Mouse (Mus musculus): ENCODE data around the gene Pde6g. TPM values are rescaled to one million over a fixed set of nuclear protein-coding genes. Genes with fewer than 3 reads are reported as not detected.
"Not testable (repeated sequence)": the region's sequence is repeated elsewhere in the genome, so short reads cannot be mapped to it uniquely, and the experiment has no call there.

Gene Pde6g
- polyA plus RNA-seq, 1 experiment from 2014 or later, result 0.23 TPM

- not testable (repeated sequence) for H3K9me3 ChIP-seq (ENCODE audit: control insufficient read depth, low read length); H3K27me3 ChIP-seq (ENCODE audit: control insufficient read depth, insufficient read depth, low read length); H3K4me2 ChIP-seq (ENCODE audit: low read length); H3K4me3 ChIP-seq (ENCODE audit: control insufficient read depth in 1 of 2, insufficient read depth in 1 of 2, low read depth in 1 of 2, low read length in 2 of 2); H3K27ac ChIP-seq (replicated peaks in 1 of 2; ENCODE audit: control insufficient read depth in 1 of 2, insufficient read depth in 1 of 2, low read depth in 2 of 2, low read length in 2 of 2); ATAC-seq (ENCODE audit: insufficient number of reproducible peaks, insufficient read depth, low FRiP score, low read depth); H3K4me1 ChIP-seq (ENCODE audit: control insufficient read depth in 2 of 2, insufficient read depth in 2 of 2, low read length in 2 of 2); H3K9ac ChIP-seq (ENCODE audit: low read length)
- WGBS, result 95% methylated on average over 7 of the region's 10 CpGs
- H3K36me3 ChIP-seq (ENCODE audit: control insufficient read depth, insufficient read depth, low read length), result peaks cover 96% of the 10 kb centered on the region
Measured at GRCm38 (mm10) chr11:120413621-120414020, 39.7 kb downstream of the Pde6g start.

- no peak for ATAC-seq (ENCODE audit: insufficient number of reproducible peaks, insufficient read depth, low FRiP score, low read depth)
- Histone ChIP-seq H3K27ac (replicated peaks in 1 of 2; ENCODE audit: control insufficient read depth in 1 of 2, insufficient read depth in 1 of 2, low read depth in 2 of 2, low read length in 2 of 2) (no peak overlapping the region), H3K4me2 (ENCODE audit: low read length) (no peak overlapping the region), H3K9ac (ENCODE audit: low read length) (no peak overlapping the region), H3K4me1 (ENCODE audit: control insufficient read depth in 2 of 2, insufficient read depth in 2 of 2, low read length in 2 of 2) (no peaks in the 10 kb centered on the region), H3K27me3 (ENCODE audit: control insufficient read depth, insufficient read depth, low read length) (no peaks in the 10 kb centered on the region), H3K36me3 (ENCODE audit: control insufficient read depth, insufficient read depth, low read length) (peaks cover 100% of the 10 kb centered on the region), H3K4me3 (ENCODE audit: control insufficient read depth in 1 of 2, insufficient read depth in 1 of 2, low read depth in 1 of 2, low read length in 2 of 2) (no peak overlapping the region), H3K9me3 (ENCODE audit: control insufficient read depth, low read length) (no peaks in the 10 kb centered on the region)
- WGBS, result 88% methylated on average over 1 of the region's 1 CpGs
Measured at GRCm38 (mm10) chr11:120406445-120406844, 46.9 kb downstream of the Pde6g start.

GRCm38 (mm10) chr11:120405867-120406266, 47.4 kb downstream of the Pde6g start:
- WGBS, result 84% methylated on average over 3 of the region's 3 CpGs
- Histone ChIP-seq H3K9ac (ENCODE audit: low read length) (no peak overlapping the region), H3K4me3 (ENCODE audit: control insufficient read depth in 1 of 2, insufficient read depth in 1 of 2, low read depth in 1 of 2, low read length in 2 of 2) (no peak overlapping the region), H3K9me3 (ENCODE audit: control insufficient read depth, low read length) (no peaks in the 10 kb centered on the region), H3K4me1 (ENCODE audit: control insufficient read depth in 2 of 2, insufficient read depth in 2 of 2, low read length in 2 of 2) (no peaks in the 10 kb centered on the region), H3K27ac (replicated peaks in 1 of 2; ENCODE audit: control insufficient read depth in 1 of 2, insufficient read depth in 1 of 2, low read depth in 2 of 2, low read length in 2 of 2) (no peak overlapping the region), H3K27me3 (ENCODE audit: control insufficient read depth, insufficient read depth, low read length) (no peaks in the 10 kb centered on the region), H3K36me3 (ENCODE audit: control insufficient read depth, insufficient read depth, low read length) (peaks cover 100% of the 10 kb centered on the region), H3K4me2 (ENCODE audit: low read length) (no peak overlapping the region)
- no peak for ATAC-seq (ENCODE audit: insufficient number of reproducible peaks, insufficient read depth, low FRiP score, low read depth)

GRCm38 (mm10) chr11:120404814-120405213, 48.5 kb downstream of the Pde6g start:
- Histone ChIP-seq H3K9ac (ENCODE audit: low read length) (no peak overlapping the region), H3K4me3 (ENCODE audit: control insufficient read depth in 1 of 2, insufficient read depth in 1 of 2, low read depth in 1 of 2, low read length in 2 of 2) (no peak overlapping the region), H3K4me1 (ENCODE audit: control insufficient read depth in 2 of 2, insufficient read depth in 2 of 2, low read length in 2 of 2) (no peaks in the 10 kb centered on the region), H3K27me3 (ENCODE audit: control insufficient read depth, insufficient read depth, low read length) (no peaks in the 10 kb centered on the region), H3K4me2 (ENCODE audit: low read length) (no peak overlapping the region), H3K27ac (replicated peaks in 1 of 2; ENCODE audit: control insufficient read depth in 1 of 2, insufficient read depth in 1 of 2, low read depth in 2 of 2, low read length in 2 of 2) (no peak overlapping the region), H3K36me3 (ENCODE audit: control insufficient read depth, insufficient read depth, low read length) (peaks cover 100% of the 10 kb centered on the region), H3K9me3 (ENCODE audit: control insufficient read depth, low read length) (no peaks in the 10 kb centered on the region)
- WGBS, result 89% methylated on average over 1 of the region's 1 CpGs
- ATAC-seq (ENCODE audit: insufficient number of reproducible peaks, insufficient read depth, low FRiP score, low read depth), result no peak

- Histone ChIP-seq H3K4me1 (ENCODE audit: control insufficient read depth in 2 of 2, insufficient read depth in 2 of 2, low read length in 2 of 2) (no peaks in the 10 kb centered on the region), H3K4me2 (ENCODE audit: low read length) (no peak overlapping the region), H3K9ac (ENCODE audit: low read length) (no peak overlapping the region), H3K4me3 (ENCODE audit: control insufficient read depth in 1 of 2, insufficient read depth in 1 of 2, low read depth in 1 of 2, low read length in 2 of 2) (no peak overlapping the region), H3K27ac (replicated peaks in 1 of 2; ENCODE audit: control insufficient read depth in 1 of 2, insufficient read depth in 1 of 2, low read depth in 2 of 2, low read length in 2 of 2) (no peak overlapping the region), H3K36me3 (ENCODE audit: control insufficient read depth, insufficient read depth, low read length) (peaks cover 88% of the 10 kb centered on the region), H3K27me3 (ENCODE audit: control insufficient read depth, insufficient read depth, low read length) (no peaks in the 10 kb centered on the region), H3K9me3 (ENCODE audit: control insufficient read depth, low read length) (no peaks in the 10 kb centered on the region)
- no peak for ATAC-seq (ENCODE audit: insufficient number of reproducible peaks, insufficient read depth, low FRiP score, low read depth)
- WGBS, result 86% methylated on average over 2 of the region's 2 CpGs
Measured at GRCm38 (mm10) chr11:120399319-120399718, 54.0 kb downstream of the Pde6g start.

Other genes starting within 250 kb of the Pde6g start
- gene Bahcc1, start 220.6 kb downstream of the Pde6g start, polyA plus RNA-seq (2014; fragmentation: Nextera tagmentation; extraction: Ambion mirVana), result 8.8 and 9.1 TPM in 2 replicates
- 979 and 1,136 TPM in 2 replicates for gene Actg1, start 105.0 kb downstream of the Pde6g start, polyA plus RNA-seq (2014; fragmentation: Nextera tagmentation; extraction: Ambion mirVana)
- gene Fscn2, start 92.0 kb downstream of the Pde6g start, polyA plus RNA-seq (2014; fragmentation: Nextera tagmentation; extraction: Ambion mirVana), result 0.62 and 1.1 TPM in 2 replicates
- gene Faap100, start 74.7 kb downstream of the Pde6g start, polyA plus RNA-seq (2014; fragmentation: Nextera tagmentation; extraction: Ambion mirVana), result 30.6 and 32.8 TPM in 2 replicates
- 35.6 and 37.2 TPM in 2 replicates for gene Nploc4, start 15.8 kb downstream of the Pde6g start, polyA plus RNA-seq (2014; fragmentation: Nextera tagmentation; extraction: Ambion mirVana)
- gene Tspan10, start 10.9 kb downstream of the Pde6g start, polyA plus RNA-seq (2014; fragmentation: Nextera tagmentation; extraction: Ambion mirVana), result not detected in 2 replicates
- gene Oxld1, start 4.6 kb upstream of the Pde6g start, polyA plus RNA-seq (2014; fragmentation: Nextera tagmentation; extraction: Ambion mirVana), result 24.9 and 26.0 TPM in 2 replicates
- 19.5 and 20.2 TPM in 2 replicates for gene Ccdc137, start 4.6 kb upstream of the Pde6g start, polyA plus RNA-seq (2014; fragmentation: Nextera tagmentation; extraction: Ambion mirVana)
- gene Arl16, start 14.1 kb upstream of the Pde6g start, polyA plus RNA-seq (2014; fragmentation: Nextera tagmentation; extraction: Ambion mirVana), result 40.0 and 44.4 TPM in 2 replicates
- 225 and 239 TPM in 2 replicates for gene Mrpl12, start 31.1 kb upstream of the Pde6g start, polyA plus RNA-seq (2014; fragmentation: Nextera tagmentation; extraction: Ambion mirVana)
- gene Slc25a10, start 38.3 kb upstream of the Pde6g start, polyA plus RNA-seq (2014; fragmentation: Nextera tagmentation; extraction: Ambion mirVana), result 39.4 and 41.7 TPM in 2 replicates
- gene Gcgr, start 77.2 kb upstream of the Pde6g start, polyA plus RNA-seq (2014; fragmentation: Nextera tagmentation; extraction: Ambion mirVana), result 2.3 and 2.5 TPM in 2 replicates
- gene Mcrip1, start 96.2 kb upstream of the Pde6g start, polyA plus RNA-seq (2014; fragmentation: Nextera tagmentation; extraction: Ambion mirVana), result 153 and 158 TPM in 2 replicates
- not detected in 2 replicates for gene Ppp1r27, start 97.6 kb upstream of the Pde6g start, polyA plus RNA-seq (2014; fragmentation: Nextera tagmentation; extraction: Ambion mirVana)
- gene P4hb, start 119.8 kb upstream of the Pde6g start, polyA plus RNA-seq (2014; fragmentation: Nextera tagmentation; extraction: Ambion mirVana), result 431 and 451 TPM in 2 replicates
- gene Arhgdia, start 128.1 kb upstream of the Pde6g start, polyA plus RNA-seq (2014; fragmentation: Nextera tagmentation; extraction: Ambion mirVana), result 360 and 367 TPM in 2 replicates
- 251 and 254 TPM in 2 replicates for gene Alyref, start 144.9 kb upstream of the Pde6g start, polyA plus RNA-seq (2014; fragmentation: Nextera tagmentation; extraction: Ambion mirVana)
- gene Anapc11, start 144.9 kb upstream of the Pde6g start, polyA plus RNA-seq (2014; fragmentation: Nextera tagmentation; extraction: Ambion mirVana), result 223 and 251 TPM in 2 replicates
- 17.5 and 18.9 TPM in 2 replicates for gene Npb, start 155.0 kb upstream of the Pde6g start, polyA plus RNA-seq (2014; fragmentation: Nextera tagmentation; extraction: Ambion mirVana)
- gene Pcyt2, start 164.4 kb upstream of the Pde6g start, polyA plus RNA-seq (2014; fragmentation: Nextera tagmentation; extraction: Ambion mirVana), result 72.0 and 73.2 TPM in 2 replicates
- 17.6 and 18.5 TPM in 2 replicates for gene Sirt7, start 171.7 kb upstream of the Pde6g start, polyA plus RNA-seq (2014; fragmentation: Nextera tagmentation; extraction: Ambion mirVana)
- 16.6 and 18.1 TPM in 2 replicates for gene Mafg, start 180.1 kb upstream of the Pde6g start, polyA plus RNA-seq (2014; fragmentation: Nextera tagmentation; extraction: Ambion mirVana)
- gene Pycr1, start 190.3 kb upstream of the Pde6g start, polyA plus RNA-seq (2014; fragmentation: Nextera tagmentation; extraction: Ambion mirVana), result 17.1 and 22.3 TPM in 2 replicates
- gene Myadml2, start 194.7 kb upstream of the Pde6g start, polyA plus RNA-seq (2014; fragmentation: Nextera tagmentation; extraction: Ambion mirVana), result 19.4 and 19.5 TPM in 2 replicates
- gene Notum, start 207.7 kb upstream of the Pde6g start, polyA plus RNA-seq (2014; fragmentation: Nextera tagmentation; extraction: Ambion mirVana), result 1.1 and 1.6 TPM in 2 replicates
- gene Aspscr1, start 219.5 kb upstream of the Pde6g start, polyA plus RNA-seq (2014; fragmentation: Nextera tagmentation; extraction: Ambion mirVana), result 96.6 and 106 TPM in 2 replicates

Data from heart, embryonic 14.5 days (tissue).